Mouse (Mus musculus) E14TG2a.4 (cell line): ENCODE measurements at regions not wholly inside any gene's neighbourhood (a gene's known extent, or its start where the extent isn't known, plus 50 kb on each side); places are given as distances from the start of the nearest gene placed in this dataset.

Experiments
- CTCF ChIP-seq: conservative IDR thresholded peaks from 2 replicates; pipeline ENCODE4 v1.5.1; 2014; ENCODE audit warnings: low read length
- POU5F1 ChIP-seq: IDR thresholded peaks from 2 replicates; pipeline ENCODE4 v1.6.1; 2014; ENCODE audit warnings: low read length, borderline replicate concordance

- no peak for TF ChIP-seq CTCF
- TF ChIP-seq POU5F1 = no peak
These were observed 297.0 kb downstream of the Gm11361 start for GRCm38 (mm10) chr13:28554143-28554830.
